Mouse (Mus musculus): ENCODE data around the gene Ddb2.

The Ddb2 gene

GRCm38 (mm10) chr2:91186208-91186607 lies 50.6 kb downstream of the Ddb2 start:
- 70% methylated on average over 1 of the region's 1 CpGs for WGBS

DNA sequence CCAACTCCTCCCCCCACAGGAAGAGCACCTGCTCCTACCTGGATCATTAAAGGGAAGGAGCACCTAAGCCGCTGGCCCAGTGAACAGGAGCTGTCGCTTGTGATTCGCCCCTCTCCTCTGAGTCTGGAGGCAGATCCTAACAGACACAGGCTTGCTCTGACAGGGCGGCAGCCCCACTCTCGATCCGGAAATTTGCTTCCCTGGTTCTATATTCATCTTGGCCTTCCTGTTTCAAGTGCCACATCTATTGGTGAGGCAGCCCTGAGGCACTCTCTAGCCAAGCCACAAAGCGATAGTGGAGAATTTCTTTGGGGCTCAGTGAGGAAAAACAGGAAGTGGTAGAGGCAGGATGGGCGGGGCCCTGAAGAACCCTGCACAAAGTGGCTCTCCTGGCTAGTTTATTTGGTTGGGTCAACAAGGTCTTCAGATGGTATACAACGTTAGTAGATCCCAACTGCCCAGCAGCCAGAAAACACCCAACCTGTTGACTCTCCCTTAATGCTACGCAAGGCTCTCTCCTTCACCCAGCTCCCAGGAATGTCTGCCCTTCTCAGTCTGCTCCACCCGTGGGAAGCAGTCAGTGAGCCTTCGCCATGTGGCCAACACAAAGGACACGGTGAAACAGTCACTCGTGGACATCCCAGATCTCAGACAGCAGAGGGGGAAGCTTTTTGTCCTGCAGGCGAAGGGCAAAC lies 52.9 kb downstream of the Ddb2 start, which contains the start of gene Madd:
TSS of gene Madd (minus strand) at position 127 of the 695 bp plus-strand sequence.
- WGBS = 55% methylated on average over 15 of the region's 15 CpGs

DNA sequence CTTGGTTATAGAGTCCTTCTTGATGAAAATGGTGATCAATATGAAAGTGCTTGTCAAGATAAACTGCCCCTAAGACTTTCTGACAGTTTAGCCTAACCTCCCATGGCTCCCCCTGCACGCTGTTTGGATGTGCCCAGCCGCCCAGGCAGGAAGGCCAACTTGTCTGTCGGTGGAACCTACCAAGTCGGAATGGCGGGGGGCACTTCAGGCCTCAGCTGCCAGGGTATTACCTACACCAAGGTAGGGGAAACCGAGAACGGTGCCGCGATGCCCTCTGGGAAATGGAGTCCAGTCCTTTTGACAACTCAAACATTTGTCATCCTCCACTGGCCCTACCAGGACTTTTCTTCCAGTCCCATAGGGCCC lies 53.7 kb downstream of the Ddb2 start:
- 0% methylated on average over 9 of the region's 9 CpGs for WGBS

DNA sequence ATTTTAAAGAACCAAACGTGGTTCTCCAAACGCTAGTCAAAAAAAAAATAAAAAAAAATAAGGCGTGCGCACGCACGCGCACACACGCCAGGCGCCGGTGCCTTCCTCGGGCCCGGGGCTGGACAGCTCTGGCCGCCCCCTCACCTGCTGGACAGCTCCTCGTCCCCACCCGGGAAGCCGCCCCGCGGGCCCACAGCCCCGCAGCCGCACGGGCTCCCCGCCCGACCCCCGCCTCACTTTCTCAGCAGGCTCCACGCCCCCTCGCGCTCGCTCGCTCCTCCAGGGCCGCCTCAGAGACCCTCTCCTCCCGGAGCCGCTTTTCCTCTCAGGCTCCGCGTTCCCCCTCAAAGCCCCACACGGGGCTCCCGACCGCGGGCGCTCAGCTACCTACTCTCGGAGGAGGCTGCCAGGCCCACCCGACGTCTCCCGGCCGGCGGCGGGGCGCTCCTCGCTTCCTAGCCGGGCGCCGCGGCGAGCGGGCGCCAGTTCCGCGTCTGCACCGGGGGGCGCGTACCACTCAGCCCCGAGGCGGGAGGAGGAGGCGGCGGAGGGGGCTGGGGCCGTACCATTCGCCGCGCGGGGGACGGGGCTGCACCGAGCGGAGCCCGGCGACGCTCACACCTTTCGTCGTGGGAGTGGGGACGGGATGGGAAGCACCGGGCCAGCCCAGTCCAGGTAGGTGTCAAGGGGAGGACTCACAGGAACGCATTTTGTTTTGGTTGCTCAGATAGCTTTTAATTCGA lies 54.2 kb downstream of the Ddb2 start:
- WGBS = 1% methylated on average over 81 of the region's 81 CpGs

DNA sequence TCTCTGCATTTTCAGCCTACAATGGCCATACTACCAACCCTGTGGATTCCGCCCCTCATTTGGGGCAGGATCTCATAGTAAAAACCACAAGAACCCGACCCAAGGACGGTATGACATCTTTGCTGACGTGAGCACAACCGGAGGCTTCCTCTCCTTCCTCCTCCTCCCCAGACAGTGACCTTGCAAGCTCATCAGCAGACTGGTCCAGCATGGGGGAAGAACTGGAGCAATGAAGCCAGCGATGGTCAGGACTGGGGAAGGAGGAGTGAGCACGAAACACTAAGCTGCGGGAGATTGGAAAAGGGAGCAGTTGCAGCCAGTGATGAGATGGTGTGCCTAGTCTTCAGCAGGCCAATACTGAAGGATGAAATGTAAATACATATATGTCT lies 54.8 kb downstream of the Ddb2 start:
- WGBS = 10% methylated on average over 8 of the region's 8 CpGs

DNA sequence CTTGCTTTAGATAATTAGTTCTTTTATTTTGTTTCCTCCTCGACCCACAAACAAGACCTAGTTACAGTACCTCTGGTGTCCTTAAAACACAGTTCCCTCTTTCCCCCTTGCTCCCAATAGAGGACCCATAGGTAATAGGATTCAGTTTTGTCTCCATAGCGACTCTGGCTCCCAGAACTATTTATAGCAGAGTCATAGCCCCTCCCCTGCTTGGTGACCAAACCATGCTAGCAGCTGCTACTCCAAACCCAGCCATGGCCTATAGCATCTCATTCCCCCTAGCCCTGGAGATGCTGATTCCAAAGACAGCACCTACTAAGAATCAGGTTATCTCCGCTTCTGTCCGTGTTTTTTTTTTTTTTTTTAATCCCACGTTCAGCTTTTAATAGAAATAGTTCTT lies 56.1 kb downstream of the Ddb2 start:
- 33% methylated on average over 5 of the region's 5 CpGs for WGBS

- WGBS = 36% methylated on average over 4 of the region's 4 CpGs
Measured at GRCm38 (mm10) chr2:91179825-91180224, 57.0 kb downstream of the Ddb2 start.

DNA sequence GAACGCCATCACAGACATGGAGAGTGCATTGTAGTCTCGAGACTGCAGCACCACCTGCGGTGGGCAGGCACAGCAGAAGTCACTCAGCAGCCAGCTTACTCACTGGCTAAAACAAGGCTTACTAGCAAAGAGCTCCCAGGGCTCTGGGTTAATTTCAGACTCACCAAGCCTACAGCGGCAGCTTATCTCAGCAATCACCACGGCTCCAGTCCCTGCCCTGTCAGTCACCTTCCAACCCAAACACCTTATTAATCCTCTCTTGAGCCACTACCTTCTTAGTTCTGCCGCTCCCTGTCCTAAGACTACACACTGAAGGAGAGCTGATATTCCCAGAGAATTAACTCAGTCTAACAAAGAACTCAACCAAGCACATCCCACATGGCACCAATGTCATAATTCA lies 60.5 kb downstream of the Ddb2 start:
- 72% methylated on average over 6 of the region's 6 CpGs for WGBS

- WGBS = 76% methylated on average over 4 of the region's 4 CpGs
Measured at GRCm38 (mm10) chr2:91175490-91175889, 61.3 kb downstream of the Ddb2 start.

DNA sequence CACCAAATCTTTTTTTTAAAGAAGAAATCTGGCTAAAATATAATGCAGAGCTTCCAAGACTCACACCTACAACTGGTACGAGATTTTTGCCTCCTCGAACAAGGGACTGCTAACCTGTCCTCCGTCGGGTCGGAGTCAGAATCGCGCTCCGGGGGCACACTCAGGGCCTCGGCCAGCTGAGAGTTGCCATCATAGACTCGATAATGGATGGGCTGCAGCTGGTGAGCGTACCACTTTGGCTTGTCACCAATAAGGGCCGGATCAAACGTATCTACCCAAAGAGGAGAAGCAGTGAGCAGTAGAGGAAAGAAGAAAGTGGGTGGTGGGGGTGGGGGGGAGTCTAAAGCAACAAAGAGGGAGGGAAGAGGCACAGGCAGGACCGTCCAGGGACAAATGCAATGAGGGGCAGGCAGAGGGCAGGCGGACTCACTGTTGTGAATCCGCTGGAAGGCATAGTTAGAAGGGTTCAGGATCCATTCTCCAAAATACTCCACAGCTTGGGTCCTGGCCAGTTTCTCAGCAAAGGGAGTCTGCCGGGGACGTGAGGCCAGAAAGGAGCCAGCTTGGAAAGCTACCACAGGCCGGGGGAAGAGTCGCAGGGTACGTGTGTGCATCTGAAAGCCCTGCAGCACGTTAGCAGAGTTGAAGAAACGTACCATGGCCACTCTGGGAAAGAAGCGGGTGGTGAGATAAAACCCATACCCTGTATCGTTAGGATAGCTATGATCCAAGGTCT lies 67.0 kb downstream of the Ddb2 start:
- WGBS = 67% methylated on average over 25 of the region's 25 CpGs

DNA sequence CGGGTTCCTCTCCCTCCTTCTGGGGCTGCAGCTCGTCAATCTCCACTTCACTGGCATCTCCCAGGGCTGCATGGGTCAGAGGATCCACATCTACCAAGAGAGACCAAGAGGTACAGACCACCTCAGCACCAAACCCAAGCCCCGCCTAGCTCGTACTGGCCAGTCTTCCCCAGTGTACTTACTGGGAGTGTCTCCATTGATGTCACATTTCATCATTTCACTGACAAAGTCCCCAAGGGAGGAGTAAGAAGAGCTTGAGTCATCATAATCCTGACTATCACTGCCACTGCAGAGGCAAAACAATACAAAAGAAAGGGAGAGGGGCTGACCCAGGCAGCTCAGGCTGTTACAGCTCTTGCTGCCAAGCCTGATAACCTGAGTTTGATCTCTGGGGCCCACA lies 69.2 kb downstream of the Ddb2 start:
- WGBS = 82% methylated on average over 4 of the region's 4 CpGs

- WGBS = 73% methylated on average over 6 of the region's 6 CpGs
Measured at GRCm38 (mm10) chr2:91164991-91165390, 71.8 kb downstream of the Ddb2 start.

GRCm38 (mm10) chr2:91163532-91163931 lies 73.2 kb downstream of the Ddb2 start:
- 88% methylated on average over 5 of the region's 5 CpGs for WGBS

- 76% methylated on average over 4 of the region's 4 CpGs for whole genome bisulfite sequencing
Measured at GRCm38 (mm10) chr2:91162952-91163351, 73.8 kb downstream of the Ddb2 start.

Measured in cerebral cortex, adult 2 months (tissue).